Mouse (Mus musculus) embryo, embryonic 9.5 days (tissue): ENCODE data around the gene Cabp2.

ENCODE experiments used
- DNase-seq: peaks from one replicate; pipeline ENCODE4 v3.0.0-alpha.2; 2017; ENCODE audit errors: extremely low spot score

Gene Cabp2

GRCm38 (mm10) chr19:4082219-4082965 lies 1.0 kb downstream of the Cabp2 start:
- no peak for DNase-seq

GRCm38 (mm10) chr19:4083316-4083715 lies 1.9 kb downstream of the Cabp2 start:
- no peak for DNase-seq

GRCm38 (mm10) chr19:4083826-4084225 lies 2.4 kb downstream of the Cabp2 start:
- DNase-seq = no peak

GRCm38 (mm10) chr19:4084984-4085383 lies 3.6 kb downstream of the Cabp2 start:
- DNase-seq = no peak

DNA sequence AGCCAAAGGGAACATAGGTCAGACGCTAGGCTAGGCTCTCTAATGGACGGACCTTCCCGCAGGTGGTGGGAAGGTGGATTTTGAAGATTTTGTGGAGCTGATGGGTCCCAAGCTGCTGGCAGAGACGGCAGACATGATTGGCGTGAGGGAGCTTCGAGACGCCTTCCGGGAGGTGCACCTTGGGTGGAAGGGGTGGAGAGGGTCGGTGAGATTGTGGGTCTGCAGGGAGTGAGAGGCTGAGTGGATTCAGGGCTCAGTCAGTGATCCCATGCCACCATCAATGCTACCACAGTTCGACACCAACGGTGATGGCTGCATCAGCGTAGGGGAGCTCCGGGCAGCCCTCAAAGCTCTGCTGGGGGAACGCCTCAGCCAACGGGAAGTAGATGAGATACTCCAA lies 4.8 kb downstream of the Cabp2 start:
- no peak for DNase-seq

GRCm38 (mm10) chr19:4087090-4087489 lies 5.7 kb downstream of the Cabp2 start:
- DNase-seq = no peak

DNA sequence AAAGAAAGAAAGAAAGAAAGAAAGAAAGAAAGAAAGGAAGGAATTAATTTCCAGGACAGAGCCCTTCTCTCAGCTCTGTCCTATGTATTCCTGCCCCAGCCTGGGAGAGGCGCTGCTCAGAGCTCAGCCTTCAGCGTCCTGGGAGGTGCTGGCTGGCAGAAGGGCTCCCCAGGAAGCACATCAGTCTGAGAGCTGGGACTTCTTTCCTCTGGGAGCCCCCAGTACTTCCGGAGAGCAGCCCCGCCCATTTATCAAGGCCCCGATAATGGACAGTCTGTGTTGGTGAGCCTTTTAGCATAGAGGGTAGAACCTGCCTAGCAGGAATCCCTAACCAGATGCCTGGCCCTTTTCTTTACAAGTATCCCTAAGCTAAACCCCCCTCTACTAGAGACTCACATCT lies 6.8 kb downstream of the Cabp2 start:
- DNase-seq = no peak

GRCm38 (mm10) chr19:4089128-4089527 lies 7.8 kb downstream of the Cabp2 start:
- DNase-seq = no peak

- DNase-seq = no peak
Measured at GRCm38 (mm10) chr19:4090446-4090845, 9.1 kb downstream of the Cabp2 start.

DNA sequence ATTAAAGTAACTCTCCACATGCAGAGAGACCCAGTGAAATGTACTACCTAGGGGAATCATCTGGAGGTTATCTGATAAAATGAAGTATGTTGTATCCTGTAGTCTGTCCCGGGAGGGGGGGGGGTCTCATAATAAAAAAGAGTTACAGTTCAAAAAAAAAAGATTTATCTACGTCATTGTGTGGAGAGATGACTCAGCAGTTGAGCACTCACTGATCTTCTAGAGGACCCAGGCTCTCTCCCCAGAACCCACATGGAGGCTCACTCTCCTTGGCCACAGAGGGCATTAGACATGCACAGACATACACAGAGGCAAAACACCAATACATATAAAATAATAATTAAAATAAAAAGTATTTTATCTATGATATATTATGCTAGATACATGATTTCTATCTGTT lies 10.0 kb downstream of the Cabp2 start:
- no peak for DNase-seq

DNA sequence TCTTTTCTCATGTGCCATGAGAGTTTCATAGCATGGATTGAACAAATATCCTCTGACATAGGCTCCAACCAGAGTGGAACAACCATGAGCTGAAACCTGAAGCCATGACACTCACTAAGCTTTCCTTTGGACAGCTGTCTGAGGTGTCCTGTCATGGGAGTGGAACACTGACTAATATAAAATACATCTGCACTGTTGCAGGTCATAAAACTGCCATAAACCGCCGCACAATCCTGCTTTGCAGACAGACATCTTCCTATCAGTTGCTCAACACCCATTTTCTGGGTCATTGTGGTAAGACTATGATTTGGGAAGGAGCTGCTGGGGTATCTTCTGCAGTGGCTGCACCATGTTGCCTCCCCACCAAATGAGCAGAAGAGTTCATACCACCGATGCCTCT lies 11.4 kb downstream of the Cabp2 start:
- no peak for DNase-seq

GRCm38 (mm10) chr19:4093772-4094171 lies 12.4 kb downstream of the Cabp2 start:
- DNase-seq = no peak

- no peak for DNase-seq
Measured at GRCm38 (mm10) chr19:4094348-4094747, 13.0 kb downstream of the Cabp2 start.

GRCm38 (mm10) chr19:4094774-4095303 lies 13.5 kb downstream of the Cabp2 start:
- no peak for DNase-seq

DNA sequence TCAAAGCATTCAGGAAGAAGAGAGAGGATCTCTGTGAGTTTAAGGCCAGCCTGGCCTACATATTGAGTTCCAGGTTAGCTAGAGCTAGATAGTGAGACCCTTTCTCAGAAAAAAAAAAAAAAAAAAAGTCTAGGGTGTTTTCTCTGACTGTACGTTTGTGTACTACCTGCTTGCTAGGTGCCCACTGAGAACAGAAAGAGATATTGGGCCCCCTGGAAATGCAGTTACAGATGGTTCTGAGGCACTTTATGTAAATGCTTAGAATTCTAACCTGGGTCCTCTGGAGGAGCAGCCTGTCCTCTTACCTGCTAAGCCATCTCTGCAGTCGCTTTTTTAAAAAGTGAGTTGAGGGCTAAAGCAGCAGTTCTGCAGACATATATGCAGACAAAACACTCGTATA lies 14.4 kb downstream of the Cabp2 start:
- DNase-seq = no peak

DNA sequence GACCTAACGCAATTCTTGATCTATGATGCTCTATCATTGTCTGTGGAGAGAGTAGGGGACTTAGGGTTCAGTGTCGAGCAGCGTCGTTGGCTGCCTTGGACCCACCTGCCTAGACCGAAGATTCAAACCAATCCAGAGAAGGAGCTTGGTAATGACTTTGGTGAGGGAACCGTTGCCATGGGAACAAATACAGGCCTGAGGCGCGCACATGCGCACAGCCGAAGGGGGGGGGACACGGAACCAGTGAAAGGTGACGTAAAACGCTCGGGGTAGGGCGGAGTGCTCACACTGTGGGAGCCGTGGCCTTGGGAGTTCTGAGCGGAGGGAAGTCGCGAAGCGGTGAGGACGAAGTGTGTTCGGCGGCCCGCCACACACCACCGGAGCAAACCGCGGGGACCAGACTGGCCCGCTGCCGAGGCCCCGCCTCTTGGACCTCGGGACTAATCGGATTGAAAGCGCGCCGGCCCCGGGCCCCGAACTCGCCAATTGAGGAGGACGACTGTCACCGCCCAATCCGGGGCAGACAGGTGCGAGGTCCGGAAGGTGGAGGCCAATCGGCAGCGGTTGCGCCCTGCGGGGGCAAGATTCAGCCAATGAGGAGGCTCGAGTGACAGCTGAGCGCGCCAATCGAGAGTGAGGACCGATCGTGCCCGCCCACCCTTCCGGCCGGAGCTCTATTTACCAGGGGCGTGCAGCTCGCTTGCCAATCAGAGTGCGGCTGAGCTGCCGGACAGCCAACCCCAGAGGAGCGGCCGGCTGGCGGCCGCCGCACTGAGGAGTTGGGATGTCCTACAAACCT lies 15.5 kb downstream of the Cabp2 start, which contains the start of gene Cdk2ap2:
Cdk2ap2 (plus strand) TSS at position 541 of the 799 bp plus-strand sequence.
- peak; percentile 100 for DNase-seq

- no peak for DNase-seq
Measured at GRCm38 (mm10) chr19:4097441-4097825, 16.1 kb downstream of the Cabp2 start.

GRCm38 (mm10) chr19:4098426-4098825 lies 17.0 kb downstream of the Cabp2 start:
- no peak for DNase-seq

DNA sequence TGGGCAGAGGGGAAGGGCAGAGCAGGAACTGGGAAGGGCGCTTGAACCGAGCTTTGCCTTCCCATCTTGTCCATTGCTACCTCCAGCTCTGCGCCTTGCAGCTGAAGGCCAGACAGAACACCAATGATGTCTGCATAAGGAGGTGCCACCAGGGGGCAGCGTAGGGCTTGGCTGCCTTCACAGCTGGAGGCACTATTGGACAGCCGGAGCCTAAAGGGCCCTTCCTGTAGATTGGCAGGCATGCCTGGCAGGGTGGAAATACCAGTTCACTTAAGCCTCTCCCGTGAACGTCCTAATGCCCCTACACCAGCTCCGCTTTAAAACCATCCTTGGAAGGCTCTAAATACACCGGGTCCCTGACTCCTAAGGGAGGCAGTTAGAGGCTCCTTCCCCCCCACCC lies 17.7 kb downstream of the Cabp2 start:
- peak; percentile 84 for DNase-seq

DNA sequence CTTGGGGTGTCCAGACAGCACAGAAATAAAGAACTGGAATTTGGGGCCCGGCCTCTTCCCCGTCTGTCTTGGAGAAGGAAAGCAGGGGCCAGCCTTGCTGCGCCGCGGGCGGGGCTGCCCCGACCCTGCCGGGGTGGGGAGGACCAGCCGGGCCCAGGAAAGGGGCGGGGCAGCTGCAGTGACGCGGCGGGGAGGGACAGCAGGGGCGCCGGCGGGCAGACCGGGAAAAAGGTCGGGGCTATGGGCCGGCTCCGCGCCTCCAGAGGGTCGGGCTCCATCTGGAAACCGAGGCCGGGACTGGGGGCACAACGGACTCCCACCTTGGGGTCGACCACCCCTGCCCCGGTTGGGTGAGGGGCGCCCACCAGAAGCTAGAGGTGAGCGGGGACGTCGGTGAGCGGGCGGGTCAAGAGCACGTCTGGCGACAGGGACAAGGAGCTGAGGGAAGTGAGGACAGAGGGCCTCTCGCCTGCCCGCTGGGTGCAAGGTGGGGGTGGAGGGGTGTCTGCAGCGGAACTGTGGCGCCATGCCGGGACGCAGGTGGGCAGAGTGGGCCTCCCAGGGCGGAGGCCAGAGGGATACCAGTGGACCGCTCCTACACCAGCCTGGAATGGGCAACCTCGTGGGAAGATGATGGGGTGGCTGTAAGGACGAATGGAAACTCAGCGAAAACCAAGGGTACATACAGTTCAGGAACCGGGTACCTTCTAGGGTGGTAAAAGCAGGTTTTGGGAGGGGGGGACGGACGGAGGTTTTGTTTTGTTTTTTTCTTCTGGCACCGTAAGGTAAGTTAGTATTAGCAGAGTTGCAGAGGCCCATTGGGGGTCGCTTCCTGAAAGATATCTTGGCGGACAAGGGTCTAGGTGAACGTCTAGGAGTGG lies 18.7 kb downstream of the Cabp2 start, which contains the start of gene Pitpnm1:
Pitpnm1 (plus strand) TSS at position 162 of the 881 bp plus-strand sequence.
- peak; percentile 63 for DNase-seq

GRCm38 (mm10) chr19:4100718-4101261 lies 19.4 kb downstream of the Cabp2 start:
- DNase-seq = no peak
